Mouse (Mus musculus) lung, embryonic 15.5 days (tissue): Measurements from ENCODE around the gene Ppfia3. TPM values are rescaled to one million over a fixed set of nuclear protein-coding genes. Genes with fewer than 3 reads are reported as not detected.
"Not testable (repeated sequence)": the region's sequence is repeated elsewhere in the genome, so short reads cannot be mapped to it uniquely, and the experiment has no call there.

Experiments
- ATAC-seq: fragments of 200-750 bp; cut with Nextera tagmentation; 2 replicates; pipeline ENCODE4 v1.8.0; 2017; ENCODE audit warnings: moderate number of reproducible peaks, borderline replicate concordance; ENCODE audit not compliant: low FRiP score, low TSS enrichment; ENCODE audit errors: extremely low read depth
- H3K27ac ChIP-seq: fragments of 300-500 bp; sonication (generic); 2 replicates; pipeline ENCODE4 v1.5.1; 2015; ENCODE audit warnings: moderate library complexity, mild to moderate bottlenecking, inconsistent platforms
- H3K27me3 ChIP-seq: fragments of 300-500 bp; sonication (generic); 2 replicates; pipeline ENCODE4 v1.6.1; 2015; ENCODE audit warnings: inconsistent platforms
- H3K36me3 ChIP-seq: fragments of 300-500 bp; sonication (generic); 2 replicates; pipeline ENCODE4 v1.6.1; 2015; ENCODE audit warnings: inconsistent platforms
- H3K4me1 ChIP-seq: fragments of 300-500 bp; sonication (generic); 2 replicates; pipeline ENCODE4 v1.6.1; 2015; ENCODE audit warnings: inconsistent platforms
- H3K4me2 ChIP-seq: fragments of 300-500 bp; sonication (generic); 2 replicates; pipeline ENCODE4 v1.6.1; 2015; ENCODE audit warnings: inconsistent platforms, mild to moderate bottlenecking, moderate library complexity
- H3K4me3 ChIP-seq: fragments of 300-500 bp; sonication (generic); 2 replicates; pipeline ENCODE4 v1.5.1; 2015; ENCODE audit warnings: mild to moderate bottlenecking, inconsistent platforms
- H3K9ac ChIP-seq: fragments of 300-500 bp; sonication (generic); 2 replicates; pipeline ENCODE4 v1.6.1; 2015; ENCODE audit warnings: inconsistent platforms
- H3K9me3 ChIP-seq: fragments of 300-500 bp; sonication (generic); 2 replicates; pipeline ENCODE4 v1.6.1; 2016; ENCODE audit warnings: inconsistent platforms
- WGBS: fragments of 180-500 bp; shearing (Covaris S2); methylation state at CpG from one replicate; pipeline ENCODE4 v1.1.7; 2015; 5-methylcytosine and 5-hydroxymethylcytosine counted together
- polyA plus RNA-seq: library from polyadenylated mRNA; unstranded; fragments of >200 nt; fragmentation: Nextera tagmentation; extraction: Ambion mirVana; gene quantifications from 2 replicates; pipeline ENCODE4 v1.2.1, GENCODE M21; 2015

Ppfia3 gene
- polyA plus RNA-seq, 1 experiment from 2014 or later, result 3.1 TPM

- H3K9ac ChIP-seq, result peak overlapping the region; percentile 31
Measured at GRCm38 (mm10) chr7:45406157-45407156, 39.6 kb upstream of the Ppfia3 start.

GRCm38 (mm10) chr7:45405091-45406075 is 38.6 kb upstream of the Ppfia3 start, which contains the start of gene Kcna7:
Kcna7 (plus strand) TSS chr7:45405653.
- ATAC-seq, result peak; percentile 27; the same call in 1 of the 2 replicates
- peak within 1 kb of the TSS; percentile 43 for H3K4me3 ChIP-seq
- 10% methylated on average over 28 of the region's 28 CpGs for WGBS
- peaks cover 64% of the 10 kb centered on the region for H3K27me3 ChIP-seq
- H3K9ac ChIP-seq, result peak within 1 kb of the TSS; percentile 31
- no peak within 1 kb of the TSS for H3K27ac ChIP-seq
- H3K4me2 ChIP-seq, result peak within 1 kb of the TSS; percentile 82
- H3K9me3 ChIP-seq, result no peaks in the 10 kb centered on the region
- no peaks in the 10 kb centered on the region for H3K36me3 ChIP-seq
- peaks cover 16% of the 10 kb centered on the region for H3K4me1 ChIP-seq

More at GRCm38 (mm10) chr7:45406157-45407156, 39.6 kb upstream of the Ppfia3 start:
- Histone ChIP-seq H3K4me3 (peak overlapping the region; percentile 43), H3K4me1 (peaks cover 16% of the 10 kb centered on the region), H3K36me3 (no peaks in the 10 kb centered on the region), H3K27ac (no peak overlapping the region), H3K4me2 (peak overlapping the region; percentile 82), H3K27me3 (peaks cover 73% of the 10 kb centered on the region), H3K9me3 (no peaks in the 10 kb centered on the region)
- ATAC-seq, result no peak
- 1% methylated on average over 112 of the region's 114 CpGs for WGBS

GRCm38 (mm10) chr7:45403532-45404261 is 36.9 kb upstream of the Ppfia3 start:
- ATAC-seq, result no peak
- no peak overlapping the region for H3K9ac ChIP-seq
- H3K36me3 ChIP-seq, result no peaks in the 10 kb centered on the region
- no peaks in the 10 kb centered on the region for H3K9me3 ChIP-seq
- peaks cover 16% of the 10 kb centered on the region for H3K4me1 ChIP-seq
- 42% methylated on average over 6 of the region's 6 CpGs for WGBS
- no peak overlapping the region for H3K4me3 ChIP-seq
- peaks cover 47% of the 10 kb centered on the region for H3K27me3 ChIP-seq
- no peak overlapping the region for H3K4me2 ChIP-seq
- no peak overlapping the region for H3K27ac ChIP-seq

GRCm38 (mm10) chr7:45401521-45402085 is 34.8 kb upstream of the Ppfia3 start:
- no peaks in the 10 kb centered on the region for H3K36me3 ChIP-seq
- no peak for ATAC-seq
- no peak overlapping the region for H3K4me2 ChIP-seq
- 63% methylated on average over 10 of the region's 10 CpGs for WGBS
- H3K4me3 ChIP-seq, result no peak overlapping the region
- no peaks in the 10 kb centered on the region for H3K9me3 ChIP-seq
- H3K27me3 ChIP-seq, result peaks cover 26% of the 10 kb centered on the region
- no peak overlapping the region for H3K27ac ChIP-seq
- H3K9ac ChIP-seq, result no peak overlapping the region
- H3K4me1 ChIP-seq, result peaks cover 13% of the 10 kb centered on the region

- H3K9me3 ChIP-seq, result no peaks in the 10 kb centered on the region
- no peak overlapping the region for H3K27ac ChIP-seq
- peaks cover 16% of the 10 kb centered on the region for H3K36me3 ChIP-seq
- ATAC-seq, result no peak
- 74% methylated on average over 2 of the region's 2 CpGs for WGBS
- no peak overlapping the region for H3K4me3 ChIP-seq
- H3K27me3 ChIP-seq, result 0 out of 2 replicates have a peak, but pooled peaks cover 5% of the 10 kb centered on the region
- no peak overlapping the region for H3K9ac ChIP-seq
- H3K4me2 ChIP-seq, result no peak overlapping the region
- H3K4me1 ChIP-seq, result peaks cover 20% of the 10 kb centered on the region
Measured at GRCm38 (mm10) chr7:45396787-45397186, 30.0 kb upstream of the Ppfia3 start.

- H3K36me3 ChIP-seq, result peaks cover 20% of the 10 kb centered on the region
- not testable (repeated sequence) for H3K9me3 ChIP-seq, H3K27me3 ChIP-seq
- H3K4me1 ChIP-seq, result peaks cover 20% of the 10 kb centered on the region
- peak overlapping the region; percentile 83 for H3K27ac ChIP-seq
- peak overlapping the region; percentile 70 for H3K4me2 ChIP-seq
- ATAC-seq, result peak; percentile 53; the same call in 1 of the 2 replicates
- peak overlapping the region; percentile 47; the same call in 1 of the 2 replicates for H3K9ac ChIP-seq
- WGBS, result 4% methylated on average over 3 of the region's 3 CpGs
- H3K4me3 ChIP-seq, result peak overlapping the region; percentile 79
Measured at GRCm38 (mm10) chr7:45396337-45396775, 29.5 kb upstream of the Ppfia3 start.

- whole genome bisulfite sequencing, result under 1% methylated on average over 60 of the region's 60 CpGs
- Histone ChIP-seq H3K36me3 (peaks cover 25% of the 10 kb centered on the region), H3K4me1 (peaks cover 20% of the 10 kb centered on the region), H3K9me3 (no peaks in the 10 kb centered on the region), H3K4me2 (peak within 1 kb of the TSS; percentile 82), H3K27ac (peak within 1 kb of the TSS; percentile 98), H3K4me3 (peak within 1 kb of the TSS; percentile 79), H3K27me3 (no peaks in the 10 kb centered on the region), H3K9ac (peak within 1 kb of the TSS; percentile 90)
- ATAC-seq, result peak; percentile 97
Measured at GRCm38 (mm10) chr7:45395578-45396336, 28.9 kb upstream of the Ppfia3 start, which contains the start of gene Snrnp70. Snrnp70 (minus strand) TSS chr7:45395742.

GRCm38 (mm10) chr7:45395129-45395541 is 28.3 kb upstream of the Ppfia3 start:
- Histone ChIP-seq H3K4me2 (peak overlapping the region; percentile 82), H3K27ac (peak overlapping the region; percentile 98), H3K4me3 (peak overlapping the region; percentile 79), H3K9ac (peak overlapping the region; percentile 90), H3K4me1 (peaks cover 20% of the 10 kb centered on the region), H3K27me3 (no peaks in the 10 kb centered on the region), H3K9me3 (no peaks in the 10 kb centered on the region), H3K36me3 (peaks cover 31% of the 10 kb centered on the region)
- 0% methylated on average over 18 of the region's 20 CpGs for WGBS
- peak; percentile 81 for ATAC-seq

GRCm38 (mm10) chr7:45386077-45386476 is 19.3 kb upstream of the Ppfia3 start:
- Histone ChIP-seq H3K4me2 (no peak overlapping the region), H3K9me3 (no peaks in the 10 kb centered on the region), H3K4me1 (no peaks in the 10 kb centered on the region), H3K4me3 (no peak overlapping the region), H3K9ac (no peak overlapping the region), H3K27me3 (no peaks in the 10 kb centered on the region), H3K27ac (no peak overlapping the region), H3K36me3 (peaks cover 99% of the 10 kb centered on the region)
- no peak for ATAC-seq
- WGBS, result 90% methylated on average over 3 of the region's 3 CpGs

- Histone ChIP-seq H3K4me2 (no peak overlapping the region), H3K27ac (no peak overlapping the region), H3K36me3 (peaks cover 83% of the 10 kb centered on the region), H3K4me3 (no peak overlapping the region), H3K4me1 (no peaks in the 10 kb centered on the region), H3K9me3 (no peaks in the 10 kb centered on the region), H3K9ac (no peak overlapping the region), H3K27me3 (no peaks in the 10 kb centered on the region)
- no peak for ATAC-seq
- WGBS, result 85% methylated on average over 1 of the region's 1 CpGs
Measured at GRCm38 (mm10) chr7:45376057-45376456, 9.2 kb upstream of the Ppfia3 start.
